Mouse (Mus musculus): ENCODE results near the gene Cbx5. TPM values are rescaled to one million over a fixed set of nuclear protein-coding genes. Genes with fewer than 3 reads are reported as not detected.
"Not testable (repeated sequence)": the region's sequence is repeated elsewhere in the genome, so short reads cannot be mapped to it uniquely, and the experiment has no call there.

The Cbx5 gene
- polyA plus RNA-seq, 2 experiments = 32.4 to 54.4 TPM

DNA sequence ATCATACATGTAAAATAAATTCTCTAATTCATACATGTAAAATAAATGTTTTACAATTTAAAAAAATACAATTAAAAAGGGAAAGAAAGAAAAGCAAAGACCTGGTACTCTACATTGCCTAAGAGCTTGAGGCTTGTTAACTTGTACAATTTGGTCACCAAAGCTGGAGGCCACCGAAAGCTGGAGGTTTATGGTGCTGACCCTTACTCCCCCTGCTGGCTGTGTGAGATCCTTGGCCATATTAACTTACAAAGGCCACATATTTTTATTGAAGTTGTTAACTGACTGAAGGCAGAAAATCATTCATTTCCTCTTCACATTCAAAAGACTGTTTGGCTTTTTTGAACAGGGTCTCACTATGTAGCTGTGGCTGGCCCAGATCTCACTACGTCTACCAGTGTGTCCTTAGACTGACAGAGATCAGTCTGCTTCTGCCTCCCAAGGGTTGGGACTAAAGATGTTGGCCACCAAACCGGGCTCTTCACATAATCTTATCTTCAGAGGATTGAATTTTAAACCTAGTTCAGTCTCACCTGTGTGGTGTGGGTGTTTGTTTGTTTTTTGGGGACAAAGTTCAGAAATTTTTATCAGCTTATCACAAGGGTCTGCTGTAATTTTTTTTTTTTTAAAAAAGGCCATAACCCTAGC, 41.3 kb upstream of the Cbx5 start:
- peak overlapping the region; percentile 62 for H3K27ac ChIP-seq
- WGBS (ENCODE audit: insufficient replicate concordance) = 27% methylated on average over 3 of the region's 3 CpGs
- no peak overlapping the region for H3K4me3 ChIP-seq (ENCODE audit: insufficient read depth in 1 of 2, low read depth in 2 of 2, low read length in 2 of 2)
- H3K36me3 ChIP-seq (replicated peaks; ENCODE audit: control insufficient read depth, insufficient read depth, low read depth) = peaks cover 5% of the 10 kb centered on the region; the same call in 1 of the 2 replicates
- no peaks in the 10 kb centered on the region for H3K27me3 ChIP-seq (ENCODE audit: control insufficient read depth, insufficient read depth, low read length)
- H3K4me2 ChIP-seq (ENCODE audit: low read depth) = peak overlapping the region; percentile 41
- TF ChIP-seq EP300 (IDR thresholded peaks at IDR 0.05; ENCODE audit: low read depth) (no peak), CTCF (IDR thresholded peaks at IDR 0.05; ENCODE audit: low read depth) (peak; percentile 83)
- H3K9me3 ChIP-seq (ENCODE audit: control insufficient read depth, low read length) = no peaks in the 10 kb centered on the region
- DNase-seq (ENCODE audit: low read depth in 3 of 3, low spot score in 3 of 3) (peak; percentile 61 to 62 (median 62)), ATAC-seq (ENCODE audit: insufficient read depth) (peak; percentile 61; the same call in 1 of the 2 replicates)
- H3K9ac ChIP-seq (replicated peaks) = peak overlapping the region; percentile 20
- H3K4me1 ChIP-seq (replicated peaks; ENCODE audit: control insufficient read depth in 2 of 2, insufficient read depth in 2 of 2, low read length in 1 of 2) = peaks cover 14 to 40% of the 10 kb centered on the region in 2 experiments

- peak in 1 of 3 experiments; percentile 46 for DNase-seq (ENCODE audit: low read depth in 3 of 3, low spot score in 3 of 3)
Measured at GRCm38 (mm10) chr15:103279750-103280149, 40.1 kb upstream of the Cbx5 start.

DNA sequence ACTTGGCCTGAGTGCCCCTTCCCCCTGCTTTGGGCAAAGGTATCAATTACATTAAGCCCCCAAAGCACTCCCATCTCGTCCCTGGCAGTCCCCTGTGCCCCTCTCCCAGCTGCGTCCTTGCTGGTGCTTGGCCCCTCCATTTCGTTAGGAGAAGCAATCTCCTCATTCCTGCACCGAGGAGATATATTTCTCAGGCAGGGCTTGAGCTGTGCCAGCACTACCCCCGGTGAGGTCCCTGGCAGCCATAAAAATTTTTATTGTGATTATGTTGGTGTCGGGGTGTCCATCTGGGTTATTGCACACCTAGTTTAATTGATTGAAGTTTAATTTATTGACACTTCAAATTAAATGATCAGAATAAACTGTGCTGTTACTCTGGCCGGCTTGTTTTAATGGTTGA, 38.3 kb upstream of the Cbx5 start:
- no peak overlapping the region; the same call in 1 of the 2 replicates for H3K9ac ChIP-seq (replicated peaks)
- H3K27ac ChIP-seq = no peak overlapping the region

More at GRCm38 (mm10) chr15:103279750-103280149, 40.1 kb upstream of the Cbx5 start:
- WGBS (ENCODE audit: insufficient replicate concordance) = 46% methylated on average over 3 of the region's 3 CpGs
- Histone ChIP-seq H3K4me3 (ENCODE audit: insufficient read depth in 1 of 2, low read depth in 2 of 2, low read length in 2 of 2) (no peak overlapping the region), H3K4me1 (replicated peaks; ENCODE audit: control insufficient read depth in 2 of 2, insufficient read depth in 2 of 2, low read length in 1 of 2) (peaks cover 17 to 35% of the 10 kb centered on the region in 2 experiments), H3K27me3 (ENCODE audit: control insufficient read depth, insufficient read depth, low read length) (no peaks in the 10 kb centered on the region), H3K27ac (peak overlapping the region; percentile 46), H3K9ac (replicated peaks) (no peak overlapping the region), H3K9me3 (ENCODE audit: control insufficient read depth, low read length) (no peaks in the 10 kb centered on the region), H3K36me3 (replicated peaks; ENCODE audit: control insufficient read depth, insufficient read depth, low read depth) (peaks cover 5% of the 10 kb centered on the region; the same call in 1 of the 2 replicates), H3K4me2 (ENCODE audit: low read depth) (peak overlapping the region; percentile 41; the same call in 1 of the 2 replicates)
- ATAC-seq (ENCODE audit: insufficient read depth) = no peak
- no peak for TF ChIP-seq EP300 (IDR thresholded peaks at IDR 0.05; ENCODE audit: low read depth)
- TF ChIP-seq CTCF (IDR thresholded peaks at IDR 0.05; ENCODE audit: low read depth) = peak; percentile 73

GRCm38 (mm10) chr15:103275943-103276342, 36.3 kb upstream of the Cbx5 start:
- ATAC-seq (ENCODE audit: insufficient read depth); H3K36me3 ChIP-seq (replicated peaks; ENCODE audit: control insufficient read depth, insufficient read depth, low read depth); H3K4me3 ChIP-seq (ENCODE audit: insufficient read depth in 1 of 2, low read depth in 2 of 2, low read length in 2 of 2); H3K9ac ChIP-seq (replicated peaks); H3K27me3 ChIP-seq (ENCODE audit: control insufficient read depth, insufficient read depth, low read length); H3K4me2 ChIP-seq (ENCODE audit: low read depth); DNase-seq (ENCODE audit: low read depth in 3 of 3, low spot score in 3 of 3); H3K9me3 ChIP-seq (ENCODE audit: control insufficient read depth, low read length); H3K27ac ChIP-seq: not testable (repeated sequence)
- 74% methylated on average over 3 of the region's 3 CpGs for WGBS (ENCODE audit: insufficient replicate concordance)
- peaks cover 23 to 35% of the 10 kb centered on the region in 2 experiments for H3K4me1 ChIP-seq (replicated peaks; ENCODE audit: control insufficient read depth in 2 of 2, insufficient read depth in 2 of 2, low read length in 1 of 2)

More for the DNA sequence above, 38.3 kb upstream of the Cbx5 start:
- Histone ChIP-seq H3K9me3 (ENCODE audit: control insufficient read depth, low read length) (no peaks in the 10 kb centered on the region), H3K4me2 (ENCODE audit: low read depth) (no peak overlapping the region), H3K4me3 (ENCODE audit: insufficient read depth in 1 of 2, low read depth in 2 of 2, low read length in 2 of 2) (no peak overlapping the region), H3K27me3 (ENCODE audit: control insufficient read depth, insufficient read depth, low read length) (no peaks in the 10 kb centered on the region), H3K36me3 (replicated peaks; ENCODE audit: control insufficient read depth, insufficient read depth, low read depth) (peaks cover 4% of the 10 kb centered on the region; the same call in 1 of the 2 replicates), H3K4me1 (replicated peaks; ENCODE audit: control insufficient read depth in 2 of 2, insufficient read depth in 2 of 2, low read length in 1 of 2) (peaks cover 25 to 42% of the 10 kb centered on the region in 2 experiments)
- WGBS (ENCODE audit: insufficient replicate concordance) = 61% methylated on average over 7 of the region's 7 CpGs
- no peak for DNase-seq (ENCODE audit: low read depth in 3 of 3, low spot score in 3 of 3)
- TF ChIP-seq EP300 (IDR thresholded peaks at IDR 0.05; ENCODE audit: low read depth) (no peak), CTCF (IDR thresholded peaks at IDR 0.05; ENCODE audit: low read depth) (no peak)
- no peak for ATAC-seq (ENCODE audit: insufficient read depth)

DNA sequence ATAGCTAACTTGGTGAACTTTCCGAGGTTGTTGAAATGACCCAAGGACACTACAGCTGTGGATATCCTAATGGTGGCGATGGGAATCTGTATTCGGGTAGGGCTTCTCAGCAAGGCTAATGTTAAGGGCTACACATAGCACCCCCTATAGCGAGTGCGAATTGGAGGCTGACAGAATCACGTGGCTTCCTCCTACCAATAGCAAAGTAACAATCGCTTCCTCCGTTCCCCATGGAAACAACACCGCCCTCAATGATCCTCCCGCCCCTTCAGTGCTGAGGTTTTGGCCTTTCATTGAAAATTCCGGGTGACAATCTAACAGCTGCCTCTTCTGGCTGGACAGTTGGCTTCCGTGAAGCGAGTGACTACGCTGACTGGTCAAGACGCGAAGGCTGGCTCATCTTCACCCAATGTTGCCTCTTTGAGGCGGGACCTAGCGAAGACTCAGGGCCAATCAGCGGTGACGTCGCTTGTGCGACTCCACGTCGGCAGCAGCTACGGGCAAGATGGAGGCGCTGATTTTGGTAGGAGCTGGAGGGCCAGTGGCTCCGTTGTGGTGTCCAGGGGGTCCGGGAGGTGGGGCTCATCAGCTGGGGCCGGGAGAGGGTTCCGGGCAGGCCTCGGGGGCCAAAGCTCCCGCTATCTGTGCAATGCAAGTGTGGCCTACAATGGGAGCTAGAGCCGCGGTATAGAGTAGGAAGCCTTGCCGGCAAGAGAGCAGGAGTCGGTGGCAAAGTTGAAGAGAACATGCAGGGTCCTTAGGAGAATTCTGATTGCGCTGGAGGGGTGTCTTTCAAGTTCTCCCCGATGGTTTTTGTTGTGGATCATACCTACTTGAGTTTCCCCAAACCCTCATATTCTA, 33.0 kb upstream of the Cbx5 start, which contains the start of gene Copz1:
Gene Copz1, plus strand, starts transcription at position 296 of the 861 bp plus-strand sequence.
- Histone ChIP-seq H3K9me3 (ENCODE audit: control insufficient read depth, low read length) (no peaks in the 10 kb centered on the region), H3K36me3 (replicated peaks; ENCODE audit: control insufficient read depth, insufficient read depth, low read depth) (peaks cover 3% of the 10 kb centered on the region; the same call in 1 of the 2 replicates), H3K4me2 (ENCODE audit: low read depth) (peak within 1 kb of the TSS; percentile 93), H3K27ac (peak within 1 kb of the TSS; percentile 79), H3K4me1 (replicated peaks; ENCODE audit: control insufficient read depth in 2 of 2, insufficient read depth in 2 of 2, low read length in 1 of 2) (peaks cover 18 to 27% of the 10 kb centered on the region in 2 experiments), H3K4me3 (ENCODE audit: insufficient read depth in 1 of 2, low read depth in 2 of 2, low read length in 2 of 2) (peak within 1 kb of the TSS; percentile 89 to 91), H3K27me3 (ENCODE audit: control insufficient read depth, insufficient read depth, low read length) (no peaks in the 10 kb centered on the region), H3K9ac (replicated peaks) (peak within 1 kb of the TSS; percentile 90)
- TF ChIP-seq CTCF (IDR thresholded peaks at IDR 0.05; ENCODE audit: low read depth) = peak; percentile 50
- TF ChIP-seq EP300 (IDR thresholded peaks at IDR 0.05; ENCODE audit: low read depth) = no peak; the same call in 1 of the 2 replicates
- WGBS (ENCODE audit: insufficient replicate concordance) = under 1% methylated on average over 38 of the region's 38 CpGs
- ATAC-seq (ENCODE audit: insufficient read depth) = peak; percentile 97
- DNase-seq (ENCODE audit: low read depth in 3 of 3, low spot score in 3 of 3) = peak; percentile 99 to 100 (median 100)
